Comparison of ENCODE assay signal across 7 mouse cellular contexts in the genomic region with DNA sequence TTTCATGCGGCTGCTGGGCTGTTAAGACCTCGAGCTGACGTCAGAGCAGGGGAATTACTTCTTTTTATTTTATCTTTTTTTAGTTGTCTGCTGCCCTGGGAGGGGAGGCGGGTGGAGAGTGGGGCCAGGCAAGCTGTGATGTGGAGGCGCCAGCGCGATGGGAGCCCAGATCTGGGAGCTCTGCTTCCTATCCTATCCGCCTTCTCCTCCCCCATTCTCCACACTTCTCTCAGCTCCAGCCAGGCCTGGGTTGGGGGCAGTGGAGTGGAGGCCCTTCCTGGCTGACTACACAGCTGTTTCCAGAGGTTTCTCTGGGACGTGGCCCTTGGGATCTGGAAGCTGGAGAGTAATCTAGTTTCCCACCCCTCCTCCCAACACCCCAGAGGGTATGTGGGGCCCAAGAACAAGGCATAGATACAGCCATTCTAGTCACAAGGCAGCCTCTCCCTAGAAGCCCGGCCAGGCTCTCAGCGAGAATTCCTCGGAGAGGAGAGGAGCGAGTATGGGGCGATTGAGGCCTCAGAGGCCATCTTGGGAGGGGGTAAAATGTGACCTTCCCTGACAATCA. TPM values are rescaled to one million over a fixed set of nuclear protein-coding genes. Genes with fewer than 3 reads are reported as not detected.
DNase-seq lines count a peak whose midpoint lies in the region; ATAC-seq and TF ChIP-seq lines count a peak whose summit lies in the region.

No protein-coding gene starts in this region.

- H3K9ac ChIP-seq in forebrain, postnatal 0 days: peak overlapping the region; percentile 97
- H3K9ac ChIP-seq in lung, embryonic 16.5 days (ENCODE audit: low read length): peak overlapping the region; percentile 100

- WGBS in forebrain, postnatal 0 days: 1% methylated on average over 14 of the region's 14 CpGs
- WGBS in lung, embryonic 16.5 days: 1% methylated on average over 14 of the region's 14 CpGs

- peak; percentile 58 for DNase-seq in G1E (ENCODE audit: low spot score)
- DNase-seq in adrenal gland, postnatal 14 days: peak; percentile 72
- no peak for DNase-seq in forebrain, postnatal 0 days
- peak; percentile 71 for DNase-seq in heart, postnatal 4 days
- DNase-seq in layer of hippocampus, adult 8-10 months (ENCODE audit: low spot score in 2 of 2): peak; percentile 65 to 77
- peak; percentile 48 for DNase-seq in retina, embryonic 14.5 days (ENCODE audit: low spot score)

- peak overlapping the region; percentile 98 for H3K27ac ChIP-seq in forebrain, postnatal 0 days (ENCODE audit: low read depth, low read length)
- peak overlapping the region; percentile 96 for H3K27ac ChIP-seq in lung, embryonic 16.5 days (ENCODE audit: low read length)

- peak; percentile 23; the same call in 1 of the 2 replicates for ATAC-seq in G1E (ENCODE audit: extremely low read depth, insufficient number of reproducible peaks, low FRiP score, poor library complexity, severe bottlenecking)
- ATAC-seq in forebrain, postnatal 0 days: peak; percentile 34
- ATAC-seq in lung, embryonic 16.5 days (ENCODE audit: low read depth): peak; percentile 35

- peaks cover 39% of the 10 kb centered on the region for H3K36me3 ChIP-seq in G1E (replicated peaks)
- H3K36me3 ChIP-seq in forebrain, postnatal 0 days (ENCODE audit: insufficient read depth): no peaks in the 10 kb centered on the region
- no peaks in the 10 kb centered on the region for H3K36me3 ChIP-seq in lung, embryonic 16.5 days (ENCODE audit: control insufficient read depth, insufficient read depth, low read length)

- H3K27me3 ChIP-seq in G1E (ENCODE audit: insufficient read depth, low read length): 0 out of 2 replicates have a peak, but pooled peaks cover 5% of the 10 kb centered on the region
- H3K27me3 ChIP-seq in forebrain, postnatal 0 days (ENCODE audit: insufficient read depth, low read length): no peaks in the 10 kb centered on the region
- no peaks in the 10 kb centered on the region for H3K27me3 ChIP-seq in lung, embryonic 16.5 days (ENCODE audit: control insufficient read depth, insufficient read depth, low read depth, low read length)

- H3K9me3 ChIP-seq in G1E (replicated peaks): no peaks in the 10 kb centered on the region
- H3K9me3 ChIP-seq in forebrain, postnatal 0 days (ENCODE audit: low read length): no peaks in the 10 kb centered on the region
- no peaks in the 10 kb centered on the region for H3K9me3 ChIP-seq in lung, embryonic 16.5 days (ENCODE audit: control insufficient read depth, low read length)

- peaks cover 64% of the 10 kb centered on the region for H3K4me1 ChIP-seq in G1E (ENCODE audit: insufficient read depth, low read depth, low read length)
- H3K4me1 ChIP-seq in forebrain, postnatal 0 days (ENCODE audit: insufficient read depth): peaks cover 12% of the 10 kb centered on the region
- peaks cover 63% of the 10 kb centered on the region for H3K4me1 ChIP-seq in lung, embryonic 16.5 days (replicated peaks; ENCODE audit: control insufficient read depth, insufficient read depth, low read length)

- H3K4me3 ChIP-seq in G1E (ENCODE audit: low read depth, low read length): peak overlapping the region; percentile 86
- H3K4me3 ChIP-seq in forebrain, postnatal 0 days (ENCODE audit: low read depth, low read length): peak overlapping the region; percentile 97
- peak overlapping the region; percentile 99 for H3K4me3 ChIP-seq in lung, embryonic 16.5 days (ENCODE audit: low read length)

- no peak for TF ChIP-seq CTCF in G1E (IDR thresholded peaks at IDR 0.05; ENCODE audit: low read depth, low read length)
- TF ChIP-seq CTCF in forebrain, postnatal 0 days (IDR thresholded peaks at IDR 0.05; ENCODE audit: low read depth): no peak

- H3K4me2 ChIP-seq in forebrain, postnatal 0 days (ENCODE audit: low read depth): peak overlapping the region; percentile 81
- peak overlapping the region; percentile 70 for H3K4me2 ChIP-seq in lung, embryonic 16.5 days (ENCODE audit: low read depth, low read length)

RNA-seq across cellular contexts. Expression of gene Rai1, which starts 1.8 kb away (rescaled TPM):
- total RNA-seq in G1E (2014; fragmentation: Nextera tagmentation) (77.4 and 78.1 TPM in 2 replicates), G1E (2017) (10.3 and 13.5 TPM in 2 replicates)
- 107 TPM in 2 replicates for polyA plus RNA-seq in G1E (2012)
- total RNA-seq in adrenal gland, postnatal 14 days (2021): 38.8 and 48.3 TPM in 2 replicates
- total RNA-seq in forebrain, postnatal 0 days (2014; rRNA removed): 50.9 and 60.7 TPM in 2 replicates
- polyA plus RNA-seq in forebrain, postnatal 0 days (2015; fragmentation: Nextera tagmentation; extraction: Ambion mirVana): 16.6 and 21.2 TPM in 2 replicates
- total RNA-seq in heart, postnatal 4 days (2021): 10 to 100 TPM; 50.6 to 58.0 TPM
- 10 to 100 TPM; 70.5 to 85.6 (median 78.1) TPM for total RNA-seq in layer of hippocampus, adult 8-10 months (2022)
- polyA plus RNA-seq in lung, embryonic 16.5 days (2015; fragmentation: Nextera tagmentation; extraction: Ambion mirVana): 22.9 and 23.9 TPM in 2 replicates
